Mouse (Mus musculus) R1 (cell line): ENCODE results near the gene Mfsd6.
A peak's percentile ranks its signal among the peaks of the same experiment; 100 is the strongest.
"Not testable (repeated sequence)": the region's sequence is repeated elsewhere in the genome, so short reads cannot be mapped to it uniquely, and the experiment has no call there.

ENCODE experiments used
- DNase-seq: peaks from one replicate; pipeline ENCODE4 v3.0.0-alpha.2; 2018; ENCODE audit warnings: low read depth, low spot score

Mfsd6 gene

GRCm38 (mm10) chr1:52708745-52709144 lies 18.5 kb downstream of the Mfsd6 start:
- no peak for DNase-seq

- DNase-seq = no peak
Observed at GRCm38 (mm10) chr1:52707030-52707429, 20.2 kb downstream of the Mfsd6 start.

GRCm38 (mm10) chr1:52702738-52703491 lies 24.3 kb downstream of the Mfsd6 start:
- DNase-seq = no peak

GRCm38 (mm10) chr1:52701941-52702340 lies 25.3 kb downstream of the Mfsd6 start:
- DNase-seq = no peak

- DNase-seq = not testable (repeated sequence)
Observed at GRCm38 (mm10) chr1:52694456-52694855, 32.8 kb downstream of the Mfsd6 start.

GRCm38 (mm10) chr1:52687636-52688035 lies 39.6 kb downstream of the Mfsd6 start:
- no peak for DNase-seq

- no peak for DNase-seq
Observed at GRCm38 (mm10) chr1:52683550-52683949, 43.7 kb downstream of the Mfsd6 start.

- DNase-seq = no peak
Observed at GRCm38 (mm10) chr1:52676621-52677020, 50.6 kb downstream of the Mfsd6 start.

GRCm38 (mm10) chr1:52675561-52676551 lies 51.4 kb downstream of the Mfsd6 start:
- no peak for DNase-seq

GRCm38 (mm10) chr1:52669931-52670330 lies 57.3 kb downstream of the Mfsd6 start:
- no peak for DNase-seq

- no peak for DNase-seq
Observed at GRCm38 (mm10) chr1:52668743-52669323, 58.4 kb downstream of the Mfsd6 start.

- DNase-seq = no peak
Observed at GRCm38 (mm10) chr1:52663228-52663627, 64.0 kb downstream of the Mfsd6 start.

GRCm38 (mm10) chr1:52660765-52661164 lies 66.5 kb downstream of the Mfsd6 start:
- DNase-seq = peak; percentile 49

- no peak for DNase-seq
Observed at GRCm38 (mm10) chr1:52660278-52660677, 67.0 kb downstream of the Mfsd6 start.

GRCm38 (mm10) chr1:52658160-52658559 lies 69.1 kb downstream of the Mfsd6 start:
- no peak for DNase-seq

- no peak for DNase-seq
Observed at GRCm38 (mm10) chr1:52655153-52655552, 72.1 kb downstream of the Mfsd6 start.

- DNase-seq = no peak
Observed at GRCm38 (mm10) chr1:52653366-52653765, 73.9 kb downstream of the Mfsd6 start.

- DNase-seq = no peak
Observed at GRCm38 (mm10) chr1:52652601-52653253, 74.5 kb downstream of the Mfsd6 start.

- no peak for DNase-seq
Observed at GRCm38 (mm10) chr1:52650066-52650465, 77.2 kb downstream of the Mfsd6 start.

GRCm38 (mm10) chr1:52648153-52649027 lies 78.9 kb downstream of the Mfsd6 start:
- peak; percentile 65 for DNase-seq

GRCm38 (mm10) chr1:52640736-52641135 lies 86.5 kb downstream of the Mfsd6 start:
- DNase-seq = no peak
